Mouse (Mus musculus) forebrain, embryonic 15.5 days (tissue): ENCODE measurements around the gene Katnal1. TPM values are rescaled to one million over a fixed set of nuclear protein-coding genes. Genes with fewer than 3 reads are reported as not detected.

ENCODE experiments used
- ATAC-seq: fragments of 200-750 bp; cut with Nextera tagmentation; replicated peaks from 2 replicates; pipeline ENCODE4 v1.8.0; 2017; ENCODE audit warnings: mild to moderate bottlenecking, moderate TSS enrichment, moderate library complexity
- H3K27ac ChIP-seq: fragments of 300-500 bp; sonication (generic); replicated peaks from 2 replicates; pipeline ENCODE4 v1.5.1; 2015; ENCODE audit warnings: mild to moderate bottlenecking, inconsistent platforms
- H3K27me3 ChIP-seq: fragments of 300-500 bp; sonication (generic); 2 replicates; pipeline ENCODE4 v1.6.1; 2015; ENCODE audit warnings: inconsistent platforms
- H3K36me3 ChIP-seq: fragments of 300-500 bp; sonication (generic); 2 replicates; pipeline ENCODE4 v1.6.1; 2015; ENCODE audit warnings: mild to moderate bottlenecking, inconsistent platforms
- H3K4me1 ChIP-seq: fragments of 300-500 bp; sonication (generic); 2 replicates; pipeline ENCODE4 v1.6.1; 2015; ENCODE audit warnings: inconsistent platforms
- H3K4me2 ChIP-seq: fragments of 300-500 bp; sonication (generic); replicated peaks from 2 replicates; pipeline ENCODE4 v1.6.1; 2015; ENCODE audit warnings: mild to moderate bottlenecking, inconsistent platforms
- H3K4me3 ChIP-seq: fragments of 300-500 bp; sonication (generic); 2 replicates; pipeline ENCODE4 v1.5.1; 2015; ENCODE audit warnings: mild to moderate bottlenecking, inconsistent platforms
- H3K9ac ChIP-seq: fragments of 300-500 bp; sonication (generic); replicated peaks from 2 replicates; pipeline ENCODE4 v1.6.1; 2015; ENCODE audit warnings: mild to moderate bottlenecking, inconsistent platforms
- H3K9me3 ChIP-seq: fragments of 300-500 bp; sonication (generic); 2 replicates; pipeline ENCODE4 v1.6.1; 2016; ENCODE audit warnings: inconsistent platforms
- WGBS: fragments of 180-500 bp; shearing (Covaris S2); methylation state at CpG from one replicate; pipeline ENCODE4 v1.1.7; 2015; ENCODE audit warnings: mixed read lengths; 5-methylcytosine and 5-hydroxymethylcytosine counted together
- polyA plus RNA-seq: library from polyadenylated mRNA; unstranded; fragments of >200 nt; fragmentation: Nextera tagmentation; extraction: Ambion mirVana; gene quantifications from 2 replicates; pipeline ENCODE4 v1.2.1, GENCODE M21; 2015

Gene Katnal1
- polyA plus RNA-seq, 1 experiment from 2014 or later = 36.3 TPM

- no peak overlapping the region for H3K27ac ChIP-seq
- ATAC-seq = no peak
- no peaks in the 10 kb centered on the region for H3K27me3 ChIP-seq
- H3K4me2 ChIP-seq = no peak overlapping the region
- H3K9ac ChIP-seq = no peak overlapping the region
- 92% methylated on average over 7 of the region's 7 CpGs for WGBS
- no peaks in the 10 kb centered on the region for H3K9me3 ChIP-seq
- H3K4me1 ChIP-seq = peaks cover 15% of the 10 kb centered on the region
- H3K36me3 ChIP-seq = no peaks in the 10 kb centered on the region
- H3K4me3 ChIP-seq = no peak overlapping the region
These were observed 61.9 kb downstream of the Katnal1 start for GRCm38 (mm10) chr5:148867171-148867570.

- Histone ChIP-seq H3K27ac (no peak overlapping the region), H3K9ac (no peak overlapping the region), H3K4me3 (no peak overlapping the region), H3K4me1 (peaks cover 20% of the 10 kb centered on the region), H3K4me2 (no peak overlapping the region), H3K36me3 (no peaks in the 10 kb centered on the region), H3K9me3 (no peaks in the 10 kb centered on the region), H3K27me3 (no peaks in the 10 kb centered on the region)
- ATAC-seq = no peak
- WGBS = 83% methylated on average over 10 of the region's 10 CpGs
These were observed 62.5 kb downstream of the Katnal1 start for GRCm38 (mm10) chr5:148866571-148866970.

- Histone ChIP-seq H3K27ac (no peak overlapping the region), H3K4me2 (peak overlapping the region; percentile 16; the same call in 1 of the 2 replicates), H3K9me3 (no peaks in the 10 kb centered on the region), H3K4me1 (peaks cover 20% of the 10 kb centered on the region), H3K27me3 (no peaks in the 10 kb centered on the region), H3K36me3 (no peaks in the 10 kb centered on the region), H3K9ac (no peak overlapping the region), H3K4me3 (no peak overlapping the region)
- no peak for ATAC-seq
- 32% methylated on average over 6 of the region's 6 CpGs for WGBS
These were observed 65.7 kb downstream of the Katnal1 start for GRCm38 (mm10) chr5:148863409-148863808.

GRCm38 (mm10) chr5:148862853-148863252, 66.3 kb downstream of the Katnal1 start:
- no peak overlapping the region for H3K9ac ChIP-seq
- no peaks in the 10 kb centered on the region for H3K27me3 ChIP-seq
- no peaks in the 10 kb centered on the region for H3K36me3 ChIP-seq
- H3K4me3 ChIP-seq = no peak overlapping the region
- 0 out of 2 replicates have a peak, but pooled peaks have one; percentile 53 for ATAC-seq
- peaks cover 20% of the 10 kb centered on the region for H3K4me1 ChIP-seq
- no peak overlapping the region for H3K27ac ChIP-seq
- 23% methylated on average over 10 of the region's 10 CpGs for WGBS
- peak overlapping the region; percentile 16; the same call in 1 of the 2 replicates for H3K4me2 ChIP-seq
- H3K9me3 ChIP-seq = no peaks in the 10 kb centered on the region

GRCm38 (mm10) chr5:148862136-148862535, 67.0 kb downstream of the Katnal1 start:
- Histone ChIP-seq H3K36me3 (no peaks in the 10 kb centered on the region), H3K27ac (no peak overlapping the region), H3K27me3 (no peaks in the 10 kb centered on the region), H3K4me1 (peaks cover 20% of the 10 kb centered on the region), H3K9me3 (no peaks in the 10 kb centered on the region), H3K9ac (no peak overlapping the region), H3K4me2 (no peak overlapping the region), H3K4me3 (no peak overlapping the region)
- WGBS = 53% methylated on average over 8 of the region's 8 CpGs
- no peak for ATAC-seq

GRCm38 (mm10) chr5:148857522-148857921, 71.6 kb downstream of the Katnal1 start:
- H3K36me3 ChIP-seq = no peaks in the 10 kb centered on the region
- H3K27ac ChIP-seq = no peak overlapping the region
- no peak overlapping the region for H3K4me2 ChIP-seq
- no peak overlapping the region for H3K9ac ChIP-seq
- H3K27me3 ChIP-seq = no peaks in the 10 kb centered on the region
- H3K9me3 ChIP-seq = no peaks in the 10 kb centered on the region
- no peak overlapping the region for H3K4me3 ChIP-seq
- H3K4me1 ChIP-seq = peaks cover 8% of the 10 kb centered on the region; the same call in 1 of the 2 replicates
- 89% methylated on average over 3 of the region's 3 CpGs for WGBS
- no peak for ATAC-seq

- Histone ChIP-seq H3K4me1 (no peaks in the 10 kb centered on the region), H3K36me3 (no peaks in the 10 kb centered on the region), H3K9ac (no peak overlapping the region), H3K9me3 (no peaks in the 10 kb centered on the region), H3K27me3 (no peaks in the 10 kb centered on the region), H3K27ac (no peak overlapping the region), H3K4me3 (no peak overlapping the region), H3K4me2 (no peak overlapping the region)
- WGBS = 85% methylated on average over 8 of the region's 8 CpGs
- no peak for ATAC-seq
These were observed 74.1 kb downstream of the Katnal1 start for GRCm38 (mm10) chr5:148855047-148855446.

- no peak overlapping the region for H3K27ac ChIP-seq
- WGBS = 20% methylated on average over 5 of the region's 5 CpGs
- H3K4me2 ChIP-seq = no peak overlapping the region
- H3K36me3 ChIP-seq = no peaks in the 10 kb centered on the region
- H3K4me3 ChIP-seq = no peak overlapping the region
- H3K9me3 ChIP-seq = no peaks in the 10 kb centered on the region
- no peaks in the 10 kb centered on the region for H3K4me1 ChIP-seq
- H3K27me3 ChIP-seq = no peaks in the 10 kb centered on the region
- H3K9ac ChIP-seq = no peak overlapping the region
- peak; percentile 70; the same call in 1 of the 2 replicates for ATAC-seq
These were observed 75.0 kb downstream of the Katnal1 start for GRCm38 (mm10) chr5:148854166-148854565.

GRCm38 (mm10) chr5:148849516-148849915, 79.6 kb downstream of the Katnal1 start:
- no peak overlapping the region for H3K9ac ChIP-seq
- 81% methylated on average over 6 of the region's 6 CpGs for WGBS
- H3K27ac ChIP-seq = no peak overlapping the region
- no peaks in the 10 kb centered on the region for H3K36me3 ChIP-seq
- no peaks in the 10 kb centered on the region for H3K4me1 ChIP-seq
- H3K27me3 ChIP-seq = no peaks in the 10 kb centered on the region
- no peak overlapping the region for H3K4me3 ChIP-seq
- no peak overlapping the region for H3K4me2 ChIP-seq
- H3K9me3 ChIP-seq = no peaks in the 10 kb centered on the region
- no peak for ATAC-seq

- no peak for ATAC-seq
- H3K36me3 ChIP-seq = no peaks in the 10 kb centered on the region
- WGBS = 93% methylated on average over 5 of the region's 5 CpGs
- no peak overlapping the region for H3K4me2 ChIP-seq
- no peaks in the 10 kb centered on the region for H3K4me1 ChIP-seq
- no peaks in the 10 kb centered on the region for H3K27me3 ChIP-seq
- H3K9me3 ChIP-seq = no peaks in the 10 kb centered on the region
- no peak overlapping the region for H3K27ac ChIP-seq
- no peak overlapping the region for H3K4me3 ChIP-seq
- no peak overlapping the region for H3K9ac ChIP-seq
These were observed 82.1 kb downstream of the Katnal1 start for GRCm38 (mm10) chr5:148847032-148847431.

- no peak for ATAC-seq
- Histone ChIP-seq H3K27me3 (no peaks in the 10 kb centered on the region), H3K36me3 (no peaks in the 10 kb centered on the region), H3K4me1 (no peaks in the 10 kb centered on the region), H3K9me3 (no peaks in the 10 kb centered on the region), H3K27ac (no peak overlapping the region), H3K9ac (no peak overlapping the region), H3K4me3 (no peak overlapping the region), H3K4me2 (no peak overlapping the region)
- 44% methylated on average over 8 of the region's 8 CpGs for WGBS
These were observed 92.1 kb downstream of the Katnal1 start for GRCm38 (mm10) chr5:148837069-148837468.

- Histone ChIP-seq H3K27ac (no peak overlapping the region), H3K27me3 (no peaks in the 10 kb centered on the region), H3K4me1 (peaks cover 11% of the 10 kb centered on the region), H3K9me3 (no peaks in the 10 kb centered on the region), H3K4me2 (peak overlapping the region; percentile 43), H3K4me3 (peak overlapping the region; percentile 23; the same call in 1 of the 2 replicates), H3K9ac (no peak overlapping the region), H3K36me3 (no peaks in the 10 kb centered on the region)
- ATAC-seq = peak; percentile 72
- 6% methylated on average over 23 of the region's 23 CpGs for WGBS
These were observed 97.4 kb downstream of the Katnal1 start for GRCm38 (mm10) chr5:148831596-148832257.

- no peak overlapping the region for H3K9ac ChIP-seq
- H3K9me3 ChIP-seq = no peaks in the 10 kb centered on the region
- 3% methylated on average over 9 of the region's 9 CpGs for WGBS
- H3K4me1 ChIP-seq = peaks cover 11% of the 10 kb centered on the region
- H3K36me3 ChIP-seq = no peaks in the 10 kb centered on the region
- H3K4me2 ChIP-seq = peak overlapping the region; percentile 43
- ATAC-seq = no peak
- no peaks in the 10 kb centered on the region for H3K27me3 ChIP-seq
- H3K27ac ChIP-seq = no peak overlapping the region
- H3K4me3 ChIP-seq = peak overlapping the region; percentile 23; the same call in 1 of the 2 replicates
These were observed 98.0 kb downstream of the Katnal1 start for GRCm38 (mm10) chr5:148831141-148831547.
